In genomic region chr17:32411898-32412297, GRCm38 (mm10) we compare ENCODE assay signal across 24 mouse cellular contexts. TPM values are rescaled to one million over a fixed set of nuclear protein-coding genes. Genes with fewer than 3 reads are reported as not detected.
DNase-seq lines count a peak whose midpoint lies in the region; ATAC-seq lines count a peak whose summit lies in the region.
"Had no signal": no experiment of that assay in that cellular context is flagged by ENCODE, and none has a peak within 500 bp of the region (broad histone marks: within the 10 kb centered on the region; RNA-seq: fewer than 3 reads in every experiment).

No protein-coding gene starts in this region.

- peak; percentile 23 for DNase-seq in 416B (ENCODE audit: low read depth)
- DNase-seq in kidney, postnatal 36 days = no peak
- no peak for DNase-seq in spleen, postnatal 14 days (ENCODE audit: low spot score in 2 of 2)
- no peak for DNase-seq in layer of hippocampus, postnatal 25 days (ENCODE audit: extremely low spot score in 1 of 2, low spot score in 1 of 2)
- DNase-seq: adrenal gland, adult 8-10 months; adrenal gland, postnatal 25 days; B cell, adult 2 months; cerebellum, adult 11-12 months; cerebellum, adult 8-10 months; cerebellum, postnatal 14 days; gastrocnemius, postnatal 10 days; gastrocnemius, postnatal 36 days had no signal

- ATAC-seq in common myeloid progenitor, adult 5-6 weeks (replicated peaks; ENCODE audit: low read depth, poor library complexity, severe bottlenecking) = peak; percentile 68
- ATAC-seq in inflammation-experienced regulatory T-cells, adult 6 months = peak; percentile 43
- ATAC-seq in megakaryocyte-erythroid progenitor cell, adult 5-6 weeks (replicated peaks; ENCODE audit: low FRiP score, low TSS enrichment, poor library complexity, severe bottlenecking) = 0 out of 2 replicates have a peak, but pooled peaks have one; percentile 37
- ATAC-seq: activated CD4-positive, CD25-positive, alpha-beta regulatory T cell, adult 4 months; forebrain, embryonic 16.5 days had no signal

RNA-seq across cellular contexts. Expression of gene Rasal3, which starts 8.5 kb away (rescaled TPM):
- total RNA-seq in common myeloid progenitor, adult 5-6 weeks (2017) = 29.6 and 34.9 TPM in 2 replicates
- polyA plus RNA-seq in inflammation-experienced regulatory T-cells, adult 6 months (2017; shearing (Covaris generic)) = 100 to 1,000 TPM; 109 to 139 (median 109) TPM
- total RNA-seq in megakaryocyte-erythroid progenitor cell, adult 5-6 weeks (2014; fragmentation: Nextera tagmentation) = 49.4 and 57.4 TPM in 2 replicates
- 19.9 and 20.8 TPM in 2 replicates for total RNA-seq in megakaryocyte-erythroid progenitor cell, adult 5-6 weeks (2017)
- total RNA-seq in layer of hippocampus, postnatal 25 days (2021) = 1 to 10 TPM; 2.9 to 3.4 TPM

RNA-seq across cellular contexts. Expression of gene Pglyrp2, which starts 12.1 kb away (rescaled TPM):
- 4.5 and 7.1 TPM in 2 replicates for total RNA-seq in common myeloid progenitor, adult 5-6 weeks (2017)
- 10 to 100 TPM; 75.1 to 87.9 (median 83.8) TPM for polyA plus RNA-seq in inflammation-experienced regulatory T-cells, adult 6 months (2017; shearing (Covaris generic))
- 1.5 and 3.0 TPM in 2 replicates for total RNA-seq in megakaryocyte-erythroid progenitor cell, adult 5-6 weeks (2014; fragmentation: Nextera tagmentation)
- 2.7 and 3.3 TPM in 2 replicates for total RNA-seq in megakaryocyte-erythroid progenitor cell, adult 5-6 weeks (2017)
- not detected for total RNA-seq in layer of hippocampus, postnatal 25 days (2021)
- total RNA-seq: ES-E14; gastrocnemius, adult 18-20 months; gastrocnemius, postnatal 10 days; heart, adult 8-10 months had no signal
- polyA plus RNA-seq: forebrain, embryonic 16.5 days; heart, embryonic 14.5 days; heart, postnatal 0 days; hindbrain, embryonic 15.5 days had no signal

RNA-seq across cellular contexts. Expression of gene Wiz, which starts 22.7 kb away (rescaled TPM):
- total RNA-seq in common myeloid progenitor, adult 5-6 weeks (2017) = 13.2 and 15.7 TPM in 2 replicates
- polyA plus RNA-seq in inflammation-experienced regulatory T-cells, adult 6 months (2017; shearing (Covaris generic)) = 10 to 100 TPM in 2 of 3 experiments, 1 to 10 TPM in 1; 9.5 to 14.6 (median 11.6) TPM
- total RNA-seq in megakaryocyte-erythroid progenitor cell, adult 5-6 weeks (2014; fragmentation: Nextera tagmentation) = 53.4 and 63.4 TPM in 2 replicates
- 6.1 and 6.9 TPM in 2 replicates for total RNA-seq in megakaryocyte-erythroid progenitor cell, adult 5-6 weeks (2017)
- total RNA-seq in layer of hippocampus, postnatal 25 days (2021) = 10 to 100 TPM; 48.3 to 57.7 TPM

RNA-seq across cellular contexts. Expression of gene Cyp4f39, which starts 40.6 kb away (rescaled TPM):
- total RNA-seq in common myeloid progenitor, adult 5-6 weeks (2017) = 0.73 and 4.2 TPM in 2 replicates
- under 1 TPM in 2 of 3 experiments, not detected in 1; 0.31 to 0.58 TPM for polyA plus RNA-seq in inflammation-experienced regulatory T-cells, adult 6 months (2017; shearing (Covaris generic))
- total RNA-seq in megakaryocyte-erythroid progenitor cell, adult 5-6 weeks (2014; fragmentation: Nextera tagmentation) = 1.4 and 1.7 TPM in 2 replicates
- 4.3 and 5.9 TPM in 2 replicates for total RNA-seq in megakaryocyte-erythroid progenitor cell, adult 5-6 weeks (2017)
- total RNA-seq in layer of hippocampus, postnatal 25 days (2021) = not detected
- total RNA-seq: adrenal gland, adult 8-10 months; adrenal gland, postnatal 25 days had no signal
- polyA plus RNA-seq: heart, embryonic 11.5 days had no signal
